Mouse (Mus musculus) ZHBTc4 (cell line): ENCODE measurements around the gene Gm2663.
"Not testable (repeated sequence)": the region's sequence is repeated elsewhere in the genome, so short reads cannot be mapped to it uniquely, and the experiment has no call there.

ENCODE experiments used
- DNase-seq: peaks from one replicate; pipeline ENCODE4 v3.0.0-alpha.2; 2011; ENCODE audit warnings: low read depth, low spot score

Gene Gm2663

GRCm38 (mm10) chr6:40999379-40999778 lies at the start of gene Gm2663:
Gm2663 (minus strand) TSS chr6:40999479.
- not testable (repeated sequence) for DNase-seq

GRCm38 (mm10) chr6:41048602-41049001 lies 49.3 kb upstream of the Gm2663 start:
- DNase-seq: no peak

- no peak for DNase-seq
Measured at GRCm38 (mm10) chr6:41047961-41048360, 48.7 kb upstream of the Gm2663 start.

GRCm38 (mm10) chr6:41047202-41047601 lies 47.9 kb upstream of the Gm2663 start:
- DNase-seq: no peak

- peak; percentile 41 for DNase-seq
Measured at GRCm38 (mm10) chr6:41046553-41046952, 47.3 kb upstream of the Gm2663 start.

- DNase-seq: no peak
Measured at GRCm38 (mm10) chr6:41044753-41045152, 45.5 kb upstream of the Gm2663 start.

- DNase-seq: no peak
Measured at GRCm38 (mm10) chr6:41044314-41044713, 45.0 kb upstream of the Gm2663 start.

- DNase-seq: no peak
Measured at GRCm38 (mm10) chr6:41035409-41035808, 36.1 kb upstream of the Gm2663 start, which contains the start of gene 2210010C04Rik. 2210010C04Rik (minus strand) TSS chr6:41035509.

GRCm38 (mm10) chr6:41032802-41033201 lies 33.5 kb upstream of the Gm2663 start:
- no peak for DNase-seq

- no peak for DNase-seq
Measured at GRCm38 (mm10) chr6:41032231-41032630, 33.0 kb upstream of the Gm2663 start.

GRCm38 (mm10) chr6:41030821-41031220 lies 31.5 kb upstream of the Gm2663 start:
- no peak for DNase-seq

GRCm38 (mm10) chr6:41027053-41027452 lies 27.8 kb upstream of the Gm2663 start:
- DNase-seq: no peak

GRCm38 (mm10) chr6:41025873-41026650 lies 26.8 kb upstream of the Gm2663 start:
- no peak for DNase-seq

GRCm38 (mm10) chr6:41019140-41019539 lies 19.9 kb upstream of the Gm2663 start:
- no peak for DNase-seq

- DNase-seq: no peak
Measured at GRCm38 (mm10) chr6:41018629-41019028, 19.4 kb upstream of the Gm2663 start.

GRCm38 (mm10) chr6:41015065-41015464 lies 15.8 kb upstream of the Gm2663 start:
- DNase-seq: no peak

- DNase-seq: not testable (repeated sequence)
Measured at GRCm38 (mm10) chr6:40964454-40964853, 34.8 kb downstream of the Gm2663 start, which contains the start of gene 1810009J06Rik. 1810009J06Rik (plus strand) TSS chr6:40964754.

- no peak for DNase-seq
Measured at GRCm38 (mm10) chr6:40953716-40954115, 45.6 kb downstream of the Gm2663 start.

- DNase-seq: no peak
Measured at GRCm38 (mm10) chr6:40951770-40952169, 47.5 kb downstream of the Gm2663 start, which contains the start of gene Gm4744. Gm4744 (minus strand) TSS chr6:40951870.
